Mouse (Mus musculus) heart, adult 11 months (tissue): ENCODE results near the gene Sh3tc1.

Source experiments
- DNase-seq: peaks from one replicate; pipeline ENCODE4 v3.0.0; 2022

Gene Sh3tc1

DNA sequence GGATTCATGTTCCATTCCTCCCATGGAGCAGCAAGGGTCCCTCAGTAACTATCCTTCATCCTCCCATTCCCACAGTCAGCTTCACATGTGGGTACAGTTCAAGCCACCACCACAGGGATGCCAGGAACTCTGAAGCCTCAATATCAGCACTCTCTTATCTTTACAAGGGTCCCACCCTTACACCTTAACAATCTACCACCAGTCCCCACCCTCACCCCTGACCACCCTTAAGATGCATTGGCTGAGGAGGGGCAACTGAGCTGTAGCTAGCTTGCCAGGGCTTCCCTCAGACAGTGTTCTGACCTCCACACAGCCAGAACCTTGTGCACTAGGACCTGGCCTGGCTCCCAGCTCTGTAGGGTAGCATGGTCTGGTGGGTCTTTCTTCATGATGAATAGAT, 20.4 kb downstream of the Sh3tc1 start:
- DNase-seq: peak; percentile 91

DNA sequence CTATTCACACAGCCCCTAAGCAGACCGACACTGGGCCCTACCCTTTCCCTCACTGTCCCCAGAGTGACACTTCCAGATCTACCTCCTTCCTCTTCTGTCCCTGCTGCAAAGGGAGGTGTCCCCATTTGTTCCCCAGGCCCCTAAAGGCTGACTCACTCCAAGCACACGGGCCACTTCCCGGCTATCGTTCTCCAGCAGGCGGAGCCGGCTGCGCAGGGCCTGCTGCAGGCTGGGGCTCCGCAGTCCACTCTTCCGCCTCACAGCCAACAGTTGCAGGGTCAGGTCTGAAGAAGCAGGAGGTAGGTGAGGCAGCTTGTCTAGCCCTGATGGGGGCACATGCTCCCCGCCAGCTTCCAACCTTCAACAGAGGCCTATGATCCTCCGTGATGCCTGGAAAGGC, 21.0 kb downstream of the Sh3tc1 start:
- no peak for DNase-seq

DNA sequence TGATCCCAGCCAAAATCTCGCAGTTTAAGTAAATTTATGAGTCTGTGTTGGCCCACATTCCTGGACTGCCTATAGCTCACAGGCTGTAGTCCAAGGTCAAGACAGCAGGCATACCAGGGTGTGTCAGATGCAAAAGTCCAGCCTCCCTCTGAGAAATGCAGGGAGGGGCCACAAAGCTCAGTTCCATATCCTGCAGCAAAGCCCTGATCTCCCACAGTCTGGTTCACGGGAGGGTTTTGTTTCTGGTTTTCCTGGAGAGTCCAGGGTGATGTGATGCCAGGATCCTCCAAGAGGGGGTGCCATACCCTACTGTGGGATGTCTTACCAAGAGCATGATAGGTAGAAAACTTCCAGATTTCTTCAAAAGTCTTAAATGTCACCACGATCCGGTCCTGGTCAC, 21.8 kb downstream of the Sh3tc1 start:
- DNase-seq: peak; percentile 91

DNA sequence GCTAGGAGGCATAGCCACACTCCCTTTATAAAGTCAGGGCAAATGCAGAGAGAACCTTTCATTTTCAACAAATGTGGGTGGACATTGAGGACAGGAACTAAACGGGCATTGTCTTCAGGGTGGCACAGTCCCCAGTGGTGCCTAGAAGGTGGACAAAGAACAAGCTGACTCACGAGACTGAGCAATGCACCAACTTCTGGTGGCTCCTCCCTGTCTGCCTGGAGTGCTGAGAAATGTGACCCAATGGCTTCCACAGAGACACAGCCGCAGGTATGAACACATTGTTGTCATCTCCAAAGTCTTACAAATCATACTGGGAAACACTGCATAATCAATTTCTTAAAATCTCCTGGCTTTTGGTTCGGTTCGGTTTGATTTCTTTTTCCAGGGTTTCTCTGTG, 22.3 kb downstream of the Sh3tc1 start:
- DNase-seq: no peak

DNA sequence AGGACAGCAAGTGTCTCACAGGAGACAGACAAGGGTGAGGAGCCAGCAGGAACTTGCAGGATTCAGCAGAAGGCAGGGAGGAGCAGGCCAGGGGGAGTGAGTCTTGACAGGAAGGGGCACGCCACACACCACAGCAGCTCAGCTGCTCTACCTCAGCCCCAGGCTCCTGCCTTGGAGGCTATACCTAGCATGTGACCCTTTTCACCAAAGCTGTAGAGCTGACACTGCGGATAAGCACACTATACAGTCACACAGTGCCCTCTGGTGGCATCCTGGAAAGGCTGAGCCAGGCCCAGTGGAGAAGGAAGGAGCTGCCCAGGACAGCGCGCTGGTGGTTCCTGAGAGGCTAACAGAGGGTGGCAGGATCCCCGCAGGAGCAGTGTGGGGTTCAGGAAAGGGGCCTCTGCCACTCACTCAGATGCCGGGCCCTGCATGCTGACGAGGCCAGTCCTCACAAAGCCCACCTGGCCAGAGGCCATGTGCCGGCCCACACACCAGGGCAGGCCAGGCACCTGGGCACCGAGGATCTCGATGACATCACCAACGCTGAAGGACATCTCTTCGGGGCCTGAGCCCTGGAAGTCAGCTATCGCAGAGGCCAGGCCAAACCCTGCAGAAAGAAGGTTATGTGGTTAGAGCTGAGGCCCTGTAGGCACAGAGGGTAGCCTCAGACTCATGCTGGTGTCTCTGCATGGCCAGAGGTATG, 26.0 kb downstream of the Sh3tc1 start:
- DNase-seq: peak; percentile 93

DNA sequence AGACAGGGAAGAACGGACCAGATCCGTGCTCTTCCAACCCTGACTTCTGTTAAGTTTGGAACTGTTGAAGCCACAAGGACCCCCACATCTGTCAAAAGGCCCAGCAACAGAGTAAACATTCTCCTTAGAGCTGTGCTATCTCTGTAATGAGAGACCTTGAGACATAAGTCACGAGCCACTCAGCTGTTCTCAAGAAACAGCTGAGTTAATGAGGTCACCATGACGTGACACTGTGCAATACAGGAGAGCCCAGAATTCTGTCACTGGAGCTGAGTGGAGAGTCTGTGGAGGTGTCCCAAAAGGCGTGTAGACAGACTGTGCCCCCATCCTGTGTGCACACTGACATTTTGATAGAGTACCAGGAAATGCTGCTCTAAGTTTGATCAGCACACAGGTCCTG, 27.3 kb downstream of the Sh3tc1 start:
- no peak for DNase-seq

DNA sequence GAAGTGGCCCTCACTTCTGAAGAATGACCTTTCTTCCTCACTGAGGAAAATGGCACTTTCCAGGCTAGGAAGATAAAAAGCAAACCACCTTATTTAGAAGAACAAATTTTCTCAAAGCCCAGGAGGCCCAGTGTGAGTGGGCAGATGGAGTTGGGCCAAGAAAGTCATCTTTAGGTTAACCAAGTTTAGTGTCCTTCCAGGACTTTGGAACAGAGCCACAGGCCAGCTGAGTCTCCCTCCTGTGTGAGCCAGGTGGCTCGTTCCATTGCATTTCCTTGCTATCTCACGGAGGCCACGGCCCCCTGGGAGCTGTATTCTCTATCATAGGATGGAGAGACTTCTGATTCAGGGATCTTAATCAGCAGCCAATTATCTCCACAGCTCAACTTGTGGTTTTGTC, 28.9 kb downstream of the Sh3tc1 start:
- DNase-seq: no peak

DNA sequence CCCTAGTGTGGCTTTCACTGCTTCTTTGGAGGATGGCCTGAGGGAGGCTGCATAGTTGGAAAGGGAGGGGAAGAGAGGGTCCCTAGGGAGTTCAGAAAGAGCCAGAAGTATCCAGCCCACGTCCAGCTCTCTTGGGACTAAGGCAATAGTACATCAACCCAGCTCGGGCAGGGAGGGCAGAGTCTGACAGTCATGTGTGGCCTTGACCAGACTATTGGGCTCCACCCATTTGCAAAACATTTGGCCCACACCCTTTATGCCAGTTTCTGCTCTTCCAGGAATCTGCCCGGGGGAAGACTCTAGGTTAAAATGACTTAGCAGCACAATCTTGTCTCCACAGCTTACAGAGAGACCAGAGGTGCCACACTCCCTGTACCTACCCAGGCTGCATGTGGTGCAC, 29.3 kb downstream of the Sh3tc1 start:
- DNase-seq: no peak

DNA sequence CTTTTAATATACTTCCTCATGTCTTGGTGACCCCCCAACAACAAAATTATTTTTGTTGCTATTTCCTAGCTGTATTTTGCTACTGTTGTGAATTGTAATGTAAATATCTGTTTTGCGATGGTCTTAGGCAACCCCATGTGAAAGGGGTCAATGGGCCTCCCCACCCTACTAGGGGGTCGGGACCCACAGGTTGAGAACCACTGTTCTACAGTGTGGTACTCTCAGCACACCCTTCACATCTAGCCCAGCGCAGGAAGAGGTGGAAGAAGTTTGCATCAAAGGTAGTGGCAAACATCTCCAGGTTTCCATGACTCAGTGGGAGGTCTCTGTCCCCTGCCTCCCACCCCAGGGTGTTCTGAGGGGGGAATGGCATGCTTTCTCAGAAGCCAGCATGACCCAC, 34.4 kb downstream of the Sh3tc1 start:
- DNase-seq: no peak

DNA sequence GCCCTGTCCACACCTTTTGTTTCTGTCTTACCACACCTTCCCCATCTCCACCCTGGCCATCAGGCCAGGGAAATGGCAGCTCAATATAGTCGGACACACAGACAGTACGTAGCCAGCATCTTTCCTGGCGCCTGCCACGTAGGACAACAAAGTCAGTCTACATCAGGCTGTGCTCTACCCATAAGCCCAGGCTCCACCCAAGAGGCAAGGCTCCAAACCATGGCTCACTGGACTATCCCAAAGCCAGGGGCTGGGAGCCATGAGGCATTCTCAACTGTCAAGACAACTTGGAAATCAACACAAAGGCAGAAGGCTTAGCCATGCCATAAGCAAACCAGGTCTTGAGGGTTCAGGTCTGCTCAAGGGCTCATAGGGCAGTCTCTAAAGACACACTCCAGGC, 36.0 kb downstream of the Sh3tc1 start:
- peak; percentile 93 for DNase-seq

DNA sequence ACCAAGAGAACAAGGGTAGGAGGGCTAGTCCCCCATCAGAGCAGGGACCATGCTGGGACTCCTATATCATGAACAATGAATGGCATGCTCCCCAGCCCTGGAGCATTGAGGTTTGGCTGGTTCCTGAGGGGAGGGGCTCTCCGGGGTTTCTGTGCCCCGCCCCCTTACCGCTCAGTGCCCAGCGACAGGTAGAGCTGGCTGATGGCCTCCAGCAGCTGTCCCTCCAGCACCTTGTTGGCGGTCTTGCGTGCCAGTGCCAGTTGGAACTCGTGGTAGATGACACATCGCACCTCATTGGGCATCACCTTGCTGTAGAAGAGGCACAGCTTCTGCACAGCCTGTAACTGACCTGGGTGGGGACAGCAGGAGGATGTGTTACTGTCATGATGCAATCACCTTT, 36.6 kb downstream of the Sh3tc1 start:
- peak; percentile 91 for DNase-seq

DNA sequence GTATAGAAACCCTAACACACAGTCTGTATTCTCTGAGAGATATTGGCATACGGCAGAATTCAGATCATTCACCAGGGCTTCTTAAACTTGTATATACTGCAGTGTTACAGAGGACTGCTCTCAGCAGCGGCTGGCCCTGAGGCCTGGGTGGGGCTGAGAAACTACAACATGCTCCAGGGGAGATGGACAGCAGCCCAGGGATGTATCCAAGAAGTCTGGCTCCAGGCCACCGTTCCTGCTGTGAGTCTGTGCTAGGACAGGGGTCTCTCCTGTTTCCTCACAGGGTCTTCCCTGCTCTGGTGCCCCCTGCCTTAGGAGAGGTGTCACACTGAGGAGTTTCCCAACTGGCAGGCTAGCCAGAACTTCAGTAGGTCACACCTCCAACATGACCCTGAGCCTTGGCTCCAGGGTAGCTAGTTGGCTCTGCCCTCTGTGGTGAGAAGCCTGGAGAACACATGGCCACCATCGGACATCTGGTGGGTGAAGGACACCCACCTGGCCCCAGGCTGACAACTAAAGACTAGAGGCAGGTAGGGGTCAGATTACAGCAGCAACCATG, 37.1 kb downstream of the Sh3tc1 start:
- peak; percentile 93 for DNase-seq

DNA sequence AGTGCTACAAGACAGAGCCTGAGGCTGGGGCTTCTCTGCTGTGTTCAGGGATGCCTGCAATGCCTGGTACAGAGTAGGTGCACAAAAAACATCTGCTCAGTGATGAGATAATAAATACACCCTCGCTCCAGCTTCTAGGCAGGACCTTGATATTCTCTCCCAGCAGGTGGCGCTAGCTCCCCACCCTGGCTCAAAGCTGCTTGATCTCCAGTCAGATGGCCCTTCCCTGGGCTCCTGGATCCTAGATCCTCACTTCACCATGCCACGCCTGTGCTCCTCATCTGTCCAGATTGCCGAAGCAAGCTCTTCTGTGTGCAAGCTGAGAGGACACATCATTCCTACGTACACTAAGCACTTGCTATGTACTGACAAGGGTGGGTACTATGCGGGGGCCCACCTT, 38.7 kb downstream of the Sh3tc1 start:
- peak; percentile 95 for DNase-seq

DNA sequence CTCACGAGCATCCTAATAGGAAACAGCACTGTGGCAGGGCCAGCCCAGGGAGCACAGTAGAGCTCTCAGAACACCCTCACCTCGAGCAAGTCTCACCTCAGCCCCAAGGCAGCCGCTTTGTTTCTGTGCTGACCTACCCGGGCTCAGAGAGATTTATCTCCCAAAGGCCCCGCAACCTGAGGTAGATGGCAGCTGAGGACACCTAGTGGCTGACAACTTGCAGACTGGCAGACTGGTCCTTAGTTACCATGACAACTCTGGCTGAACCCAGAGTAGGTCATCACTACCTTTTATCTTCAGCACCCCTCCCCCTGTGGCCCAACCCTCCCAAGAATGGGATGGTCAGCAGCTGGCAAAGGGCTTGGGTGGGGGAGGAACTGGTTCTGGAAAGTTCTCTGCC, 44.0 kb downstream of the Sh3tc1 start:
- no peak for DNase-seq

DNA sequence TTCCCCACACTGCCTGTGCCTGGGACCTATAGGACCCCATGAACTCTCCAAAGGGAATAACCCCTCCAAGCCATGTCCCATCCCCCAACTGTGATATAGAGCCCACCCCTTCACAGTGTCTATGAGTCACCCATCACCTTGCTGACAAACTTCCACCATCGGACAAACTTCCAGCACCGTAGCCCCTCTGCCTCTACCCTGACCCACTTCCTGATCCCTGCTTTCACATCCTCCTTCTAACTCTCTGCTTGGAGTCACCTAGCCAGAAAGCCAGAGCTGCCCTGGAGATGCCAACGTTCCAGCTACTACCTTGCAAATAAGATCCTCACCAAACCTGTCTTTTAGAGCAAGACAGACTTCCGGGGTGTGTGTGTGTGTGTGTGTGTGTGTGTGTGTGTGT, 46.1 kb downstream of the Sh3tc1 start:
- DNase-seq: no peak

DNA sequence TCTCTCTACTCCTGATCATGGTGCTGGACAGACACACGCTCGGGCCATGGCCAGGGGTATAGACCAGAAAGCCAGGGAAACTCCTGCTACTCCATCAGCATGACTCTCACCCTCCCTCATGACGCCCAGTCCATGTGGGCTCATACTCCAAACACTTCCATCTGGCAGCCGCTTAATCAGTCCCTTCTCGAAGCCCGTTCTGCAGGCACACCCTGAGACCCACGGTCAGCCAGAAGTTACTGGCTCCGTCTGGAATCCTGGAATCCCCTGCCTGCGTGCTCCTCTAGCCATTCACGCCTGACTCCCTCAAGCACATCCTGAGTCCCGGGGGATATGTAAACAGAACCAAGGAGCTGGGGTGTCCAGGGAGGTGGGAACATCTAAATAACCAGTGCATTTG, 48.5 kb downstream of the Sh3tc1 start:
- peak; percentile 96 for DNase-seq

DNA sequence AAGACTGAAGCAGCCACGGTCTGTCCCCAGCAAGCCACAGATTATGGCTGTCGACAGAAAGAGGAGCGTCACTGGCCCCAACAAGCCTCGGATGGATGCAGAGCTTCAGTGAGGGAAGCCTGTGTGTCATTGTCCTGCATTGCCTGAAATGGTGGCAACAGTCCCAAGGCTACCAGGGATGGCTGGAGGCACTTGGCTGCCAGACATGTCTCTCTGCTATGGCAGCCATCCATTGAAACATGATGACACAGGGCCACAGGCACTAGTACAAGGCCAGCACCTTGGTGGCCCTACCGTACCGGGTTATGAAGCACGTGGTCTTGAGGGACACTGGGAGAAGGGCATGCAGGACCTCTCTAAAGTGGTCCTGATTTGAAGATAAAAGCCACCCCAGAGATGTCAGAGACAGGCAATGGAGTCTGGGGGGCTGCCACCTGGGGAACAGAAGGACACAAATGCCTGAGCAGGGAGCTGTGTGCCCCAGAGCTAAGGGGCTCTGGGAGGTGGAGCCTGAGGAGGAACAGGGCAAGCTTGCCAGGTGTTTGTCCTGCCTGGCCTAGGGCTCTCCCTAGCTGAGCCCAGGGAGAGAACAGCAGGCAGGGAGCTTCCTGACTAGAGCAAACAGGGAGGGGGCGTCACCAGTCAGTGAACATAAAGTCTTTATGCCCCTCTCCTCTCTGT, 49.2 kb downstream of the Sh3tc1 start:
- peak; percentile 95 for DNase-seq

DNA sequence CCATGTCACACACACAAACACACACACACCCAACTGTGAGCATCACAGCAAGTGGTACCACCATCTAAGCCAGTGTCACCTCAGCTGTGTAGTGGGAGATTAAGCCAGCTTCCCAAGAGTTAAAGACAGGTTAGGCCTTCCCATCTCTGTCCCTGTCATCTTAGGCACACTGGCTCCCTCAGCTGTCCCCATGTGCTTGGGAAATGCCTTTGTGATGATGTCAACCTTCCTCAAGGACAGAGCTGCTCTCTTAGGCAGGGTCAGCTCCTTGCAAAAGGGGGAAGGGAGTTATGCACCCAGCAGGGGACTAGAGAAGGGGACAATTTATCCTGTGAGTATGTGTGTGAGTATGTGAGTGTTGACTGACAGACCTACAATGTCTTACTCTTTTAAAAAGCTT, 50.4 kb downstream of the Sh3tc1 start:
- no peak for DNase-seq

DNA sequence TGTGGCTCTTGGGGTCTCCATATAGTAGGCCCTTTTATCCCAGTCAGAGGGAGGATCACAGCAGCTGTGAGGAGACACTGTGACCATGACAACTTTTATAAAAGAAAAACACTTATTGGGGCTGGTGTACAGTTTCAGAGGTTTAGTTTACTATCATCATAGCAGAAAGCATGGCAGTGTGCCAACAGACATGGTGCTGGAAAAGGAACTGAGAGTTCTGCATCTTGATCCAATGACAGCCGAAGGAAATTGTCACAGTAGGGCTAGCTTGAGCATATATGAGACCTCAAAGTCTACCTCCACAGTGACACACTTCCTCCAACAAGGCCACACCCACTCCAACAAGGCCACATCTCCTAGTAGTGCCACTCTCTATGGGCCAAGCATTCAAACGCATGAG, 50.9 kb downstream of the Sh3tc1 start:
- no peak for DNase-seq

DNA sequence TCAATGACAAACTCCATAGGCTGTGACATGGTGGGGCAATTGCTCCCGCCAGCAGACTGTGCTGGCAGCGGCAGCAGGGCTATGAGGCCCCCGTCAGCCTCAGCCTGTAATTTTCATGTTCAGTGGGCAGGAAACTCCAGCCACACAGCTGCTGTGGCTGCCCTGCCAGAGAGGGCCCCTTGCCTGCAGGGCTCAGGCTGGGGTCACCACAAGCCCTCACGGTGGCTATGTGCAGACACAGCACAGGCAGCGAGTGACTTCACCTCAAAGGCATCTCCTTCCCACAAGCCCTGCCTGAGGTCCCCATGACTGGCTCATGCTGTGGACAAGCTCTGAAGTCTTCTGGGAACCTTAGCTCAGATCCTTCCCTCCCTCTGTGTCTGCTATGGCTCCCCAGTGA, 52.7 kb downstream of the Sh3tc1 start:
- DNase-seq: no peak

DNA sequence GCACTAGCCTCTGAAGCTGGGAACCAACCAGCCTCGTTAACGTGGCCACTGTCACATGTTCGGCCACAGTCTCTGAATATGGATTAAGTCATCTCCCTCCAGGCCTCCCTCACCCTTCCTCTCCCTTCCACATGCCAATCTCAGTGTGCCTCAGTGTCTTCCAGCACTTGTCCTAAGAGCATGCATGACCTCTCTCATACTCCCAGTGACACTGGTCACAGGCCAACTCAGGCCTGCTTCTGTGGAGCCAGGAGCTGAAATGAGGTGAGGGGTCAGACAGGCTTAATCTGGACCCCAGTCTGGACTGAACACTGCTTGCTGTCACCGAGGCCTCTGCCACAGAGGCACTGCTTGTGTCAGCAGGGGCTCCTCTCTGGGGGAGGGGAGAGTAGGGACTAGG, 53.5 kb downstream of the Sh3tc1 start:
- DNase-seq: no peak

DNA sequence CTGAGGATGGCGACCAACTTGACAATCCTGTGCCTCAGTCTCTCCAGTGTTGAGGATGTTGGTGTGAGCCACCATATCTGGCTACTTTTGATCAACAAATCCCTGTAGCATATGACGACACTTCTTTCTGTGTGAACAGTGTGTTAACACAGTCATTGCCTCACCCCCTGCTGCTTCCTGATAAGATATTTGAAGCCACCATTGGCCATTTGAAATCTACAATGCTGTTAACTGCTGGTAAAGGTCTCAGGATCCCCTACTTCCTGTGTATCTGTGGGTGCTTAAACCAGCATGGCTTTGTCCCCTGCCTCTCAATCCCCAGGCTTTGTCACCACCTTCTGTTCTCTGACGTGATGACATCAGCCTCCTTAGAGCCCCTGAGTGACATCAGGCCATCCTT, 54.7 kb downstream of the Sh3tc1 start:
- no peak for DNase-seq

DNA sequence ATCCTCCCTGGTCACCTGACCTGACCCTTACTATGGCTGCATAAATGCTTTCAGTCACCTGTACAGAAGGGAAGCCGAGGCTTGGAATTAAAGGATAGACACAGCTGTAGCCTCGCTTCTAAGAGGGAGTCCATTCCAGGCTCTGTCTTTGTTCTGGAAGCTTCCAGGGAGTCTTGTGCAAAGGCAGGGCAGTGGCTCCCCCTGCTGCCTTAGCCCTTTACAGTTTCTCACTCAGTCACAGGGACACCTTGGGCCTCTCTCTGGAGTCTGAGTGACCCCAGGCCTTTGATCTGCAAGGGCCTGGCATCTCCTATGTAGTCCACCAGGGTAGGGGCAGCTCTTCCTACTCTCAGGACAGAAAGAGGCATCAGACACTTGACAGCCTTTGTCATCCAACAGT, 58.8 kb downstream of the Sh3tc1 start:
- peak; percentile 96 for DNase-seq

DNA sequence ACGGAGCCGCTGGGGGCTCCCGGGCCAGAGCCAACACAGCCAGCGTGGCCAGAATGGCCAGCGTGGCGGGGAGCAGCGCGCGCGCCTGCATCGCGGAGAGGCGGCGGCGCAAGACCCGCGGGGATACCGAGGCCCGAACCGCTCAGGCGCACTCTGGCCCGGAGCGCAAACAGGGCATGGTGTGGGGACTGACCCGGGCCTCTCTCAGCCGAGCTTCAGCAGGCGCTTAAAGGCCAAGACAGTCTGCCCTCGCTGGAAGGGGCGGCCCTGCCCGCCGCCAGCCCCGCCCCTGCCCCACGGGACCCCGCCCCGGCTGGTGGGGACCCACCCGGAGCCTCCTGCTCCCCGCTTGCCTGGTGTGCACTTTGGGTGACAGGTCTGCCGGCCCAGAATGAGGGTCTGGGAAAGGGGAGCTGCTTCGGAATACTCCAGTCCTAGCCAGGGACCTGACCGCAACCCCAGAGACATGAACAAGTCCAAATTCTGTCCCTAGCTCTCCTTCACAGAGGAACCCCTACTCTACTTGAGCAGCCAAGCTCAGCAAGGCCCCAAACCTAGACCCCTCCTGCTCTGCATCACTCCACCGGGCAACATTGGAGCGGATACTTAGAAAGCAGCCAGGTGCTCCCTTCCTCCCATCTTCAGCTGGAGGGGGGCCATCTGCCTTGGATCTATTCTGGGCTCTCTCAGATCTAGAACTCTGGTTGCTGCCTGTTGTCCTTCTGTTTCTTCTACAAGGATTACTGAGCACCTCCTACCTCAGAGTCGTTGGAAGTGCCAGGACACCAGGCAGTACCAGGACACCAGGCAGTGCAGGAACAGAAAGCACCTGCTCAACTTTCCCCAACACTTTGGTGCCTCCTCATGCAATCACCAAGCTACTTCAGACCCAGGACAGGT, 60.3 kb downstream of the Sh3tc1 start, which contains the start of gene Htra3:
Htra3 (minus strand) TSS at position 527 of the 900 bp plus-strand sequence.
- DNase-seq: peak; percentile 98
